Mouse (Mus musculus) olfactory bulb, adult 2 months (tissue): ENCODE measurements around the gene Gm17304. TPM values are rescaled to one million over a fixed set of nuclear protein-coding genes. Genes with fewer than 3 reads are reported as not detected.

Experiments used
- H3K27ac ChIP-seq: fragments of 200-500 bp; 2 replicates; pipeline ENCODE4 v1.5.1; 2012; ENCODE audit warnings: low read depth, low read length; ENCODE audit not compliant: insufficient read depth
- H3K4me1 ChIP-seq: fragments of 200-500 bp; 2 replicates; pipeline ENCODE4 v1.6.1; 2012; ENCODE audit warnings: low read length; ENCODE audit not compliant: control insufficient read depth, insufficient read depth
- H3K4me3 ChIP-seq: fragments of 200-500 bp; 2 replicates; pipeline ENCODE4 v1.5.1; 2012; ENCODE audit warnings: mild to moderate bottlenecking, low read depth, low read length, moderate library complexity; ENCODE audit not compliant: insufficient read depth
- CTCF ChIP-seq: fragments of 200-500 bp; IDR thresholded peaks from 2 replicates; pipeline ENCODE4 v1.5.1; 2012; ENCODE audit warnings: low read depth, mild to moderate bottlenecking, low read length, moderate library complexity; ENCODE audit not compliant: insufficient read depth
- POLR2A ChIP-seq: fragments of 200-500 bp; IDR thresholded peaks from 2 replicates; pipeline ENCODE4 v1.6.1; 2012; ENCODE audit warnings: mild to moderate bottlenecking, low read depth, low read length, moderate library complexity; ENCODE audit not compliant: insufficient read depth
- WGBS: fragments of 180-500 bp; shearing (Covaris S2); methylation state at CpG from one replicate; pipeline ENCODE4 v1.1.7; 2018; 5-methylcytosine and 5-hydroxymethylcytosine counted together
- polyA plus RNA-seq: library from polyadenylated mRNA; stranded (reverse); fragments of >200 nt; gene quantifications from 2 replicates; pipeline ENCODE4 v1.2.4, GENCODE M21; 2012; ENCODE audit warnings: low replicate concordance; ENCODE audit not compliant: missing spikeins, insufficient read depth, insufficient read length

Gene Gm17304
- polyA plus RNA-seq, 1 experiment, result not detected

GRCm38 (mm10) chr5:106640235-106640809, 31.4 kb downstream of the Gm17304 start:
- Histone ChIP-seq H3K4me1 (no peaks in the 10 kb centered on the region), H3K27ac (no peak overlapping the region), H3K4me3 (no peak overlapping the region)
- WGBS, result 54% methylated on average over 5 of the region's 5 CpGs
- no peak for TF ChIP-seq CTCF
- TF ChIP-seq POLR2A, result no peak

DNA sequence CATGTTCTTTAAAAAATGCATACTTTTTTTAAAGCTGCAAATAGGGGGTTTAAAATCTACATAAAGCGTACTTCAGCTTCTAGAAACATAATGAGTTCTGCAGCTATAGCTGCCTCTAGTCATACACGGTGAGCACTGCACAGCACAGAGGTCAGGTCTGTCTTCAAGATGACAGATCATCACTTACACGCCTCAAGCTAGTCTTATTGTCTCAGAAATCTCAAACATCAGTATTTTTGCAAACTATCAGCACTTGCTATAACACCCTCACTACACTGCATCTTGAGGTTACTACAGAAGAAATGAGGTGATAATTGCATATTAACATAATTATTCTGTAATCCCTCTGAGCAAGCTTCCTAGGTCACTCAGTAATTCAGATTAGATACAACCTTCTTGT, 33.0 kb downstream of the Gm17304 start:
- WGBS, result 87% methylated on average over 3 of the region's 3 CpGs
- Histone ChIP-seq H3K27ac (no peak overlapping the region), H3K4me3 (no peak overlapping the region), H3K4me1 (peaks cover 3% of the 10 kb centered on the region; the same call in 1 of the 2 replicates)
- no peak for TF ChIP-seq CTCF
- TF ChIP-seq POLR2A, result no peak

DNA sequence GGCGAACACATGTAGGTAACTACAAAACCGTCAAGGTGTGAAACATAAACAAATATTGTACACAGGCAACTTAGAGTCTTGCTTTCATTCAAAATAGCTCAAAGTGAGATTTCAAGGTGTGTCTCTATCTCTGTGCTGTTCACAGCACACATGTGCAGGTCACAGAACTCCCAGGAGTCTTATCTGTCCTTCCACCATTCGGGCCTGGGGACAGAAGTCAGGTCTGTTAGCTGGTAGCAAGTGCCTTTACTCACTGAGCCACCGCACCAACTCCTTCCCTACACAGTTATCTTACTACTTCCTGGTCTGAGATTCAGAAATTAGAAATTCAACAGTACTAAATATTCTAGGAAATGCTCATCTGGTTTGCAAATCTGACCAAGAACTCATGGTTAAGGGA, 34.5 kb downstream of the Gm17304 start:
- no peak for TF ChIP-seq CTCF
- H3K27ac ChIP-seq, result no peak overlapping the region
- H3K4me1 ChIP-seq, result peaks cover 3% of the 10 kb centered on the region; the same call in 1 of the 2 replicates
- 99% methylated on average over 4 of the region's 4 CpGs for WGBS
- H3K4me3 ChIP-seq, result no peak overlapping the region

- H3K27ac ChIP-seq, result no peak overlapping the region
- H3K4me1 ChIP-seq, result peaks cover 3% of the 10 kb centered on the region; the same call in 1 of the 2 replicates
- no peak overlapping the region for H3K4me3 ChIP-seq
- TF ChIP-seq POLR2A (no peak), CTCF (no peak)
Measured at GRCm38 (mm10) chr5:106649441-106649840, 40.5 kb downstream of the Gm17304 start.

DNA sequence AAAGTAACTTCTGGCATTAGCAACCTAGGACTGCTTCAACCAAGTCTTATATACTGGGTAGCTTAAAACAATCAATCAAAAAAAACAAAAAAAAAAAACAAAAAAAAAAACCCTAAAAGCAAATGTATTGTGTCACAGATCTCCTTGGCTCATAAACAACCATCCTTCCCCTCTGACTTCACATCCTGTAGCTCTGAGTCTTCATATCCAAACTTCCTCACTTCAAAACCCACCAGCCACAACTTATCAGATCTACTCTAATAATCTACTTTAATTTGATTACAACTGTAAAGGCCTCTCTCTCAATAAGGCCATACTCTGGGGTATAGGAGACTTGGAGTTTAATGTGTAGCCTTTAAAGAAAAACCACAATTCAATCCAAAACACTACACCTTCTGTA, 41.1 kb downstream of the Gm17304 start:
- H3K27ac ChIP-seq, result no peak overlapping the region
- TF ChIP-seq CTCF (no peak), POLR2A (no peak)

GRCm38 (mm10) chr5:106652220-106652753, 43.4 kb downstream of the Gm17304 start:
- no peak for TF ChIP-seq POLR2A
- WGBS, result 94% methylated on average over 4 of the region's 4 CpGs
- no peaks in the 10 kb centered on the region for H3K4me1 ChIP-seq
- no peak overlapping the region for H3K27ac ChIP-seq
- H3K4me3 ChIP-seq, result no peak overlapping the region

More for the DNA sequence above, 41.1 kb downstream of the Gm17304 start:
- peaks cover 3% of the 10 kb centered on the region; the same call in 1 of the 2 replicates for H3K4me1 ChIP-seq
- no peak overlapping the region for H3K4me3 ChIP-seq

DNA sequence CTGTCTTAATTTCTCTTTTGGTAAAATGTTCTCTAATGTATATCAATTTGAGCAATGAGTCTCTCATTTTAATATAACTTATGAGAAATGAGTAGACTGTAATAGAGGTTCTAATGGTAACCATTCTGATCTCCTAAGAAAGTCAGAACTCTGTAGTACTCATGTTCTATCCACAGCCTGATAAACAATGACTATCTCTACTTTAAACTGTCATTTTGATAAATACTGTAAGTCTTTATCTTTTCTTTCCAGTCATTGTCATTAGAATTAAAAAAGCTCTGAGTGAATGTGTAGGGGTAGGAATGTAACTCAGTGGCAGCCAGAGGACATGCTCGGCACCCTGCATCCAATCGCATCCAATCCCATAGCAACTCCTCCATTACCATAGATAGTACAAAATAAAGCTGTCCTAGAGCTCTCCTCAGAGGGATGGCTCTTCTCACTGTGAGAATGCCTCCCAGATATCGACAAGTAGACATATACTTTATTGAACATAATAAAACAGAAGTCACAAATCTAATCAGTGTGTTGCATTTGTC, 44.0 kb downstream of the Gm17304 start:
- WGBS, result 93% methylated on average over 3 of the region's 3 CpGs
- Histone ChIP-seq H3K4me3 (no peak overlapping the region), H3K4me1 (no peaks in the 10 kb centered on the region), H3K27ac (no peak overlapping the region)
- no peak for TF ChIP-seq CTCF
- no peak for TF ChIP-seq POLR2A

Other genes with a start within 250 kb of the Gm17304 start
- not detected in 2 replicates for gene Barhl2, start 150.9 kb upstream of the Gm17304 start, polyA plus RNA-seq
- 306 TPM in 1 of 2 replicates, not detected in the other for gene Zfp644, start 88.2 kb downstream of the Gm17304 start, polyA plus RNA-seq